Mouse (Mus musculus) layer of hippocampus, adult 2 months (tissue): Measurements from ENCODE around the gene Cd69. TPM values are rescaled to one million over a fixed set of nuclear protein-coding genes. Genes with fewer than 3 reads are reported as not detected.

Source experiments
- DNase-seq, 2 experiments: peaks; one replicate each; pipeline ENCODE4 v3.0.0; 2022; ENCODE audit warnings: low spot score in 2 of 2
- H3K27ac ChIP-seq: fragments of 200-600 bp; 2 replicates; pipeline ENCODE4 v1.8.1; 2022
- H3K4me3 ChIP-seq: fragments of 200-600 bp; 2 replicates; pipeline ENCODE4 v1.8.1; 2022; ENCODE audit warnings: mild to moderate bottlenecking
- CTCF ChIP-seq: fragments of 200-600 bp; conservative IDR thresholded peaks from 2 replicates; pipeline ENCODE4 v1.8.1; 2022; ENCODE audit warnings: antibody characterized with exemption, mild to moderate bottlenecking, moderate library complexity
- total RNA-seq, 2 experiments: library from RNA; stranded (reverse); gene quantifications; 2 replicates each; pipeline ENCODE4 v1.2.3; 2021

Cd69 gene
- total RNA-seq, 2 experiments from 2014 or later = not detected

DNA sequence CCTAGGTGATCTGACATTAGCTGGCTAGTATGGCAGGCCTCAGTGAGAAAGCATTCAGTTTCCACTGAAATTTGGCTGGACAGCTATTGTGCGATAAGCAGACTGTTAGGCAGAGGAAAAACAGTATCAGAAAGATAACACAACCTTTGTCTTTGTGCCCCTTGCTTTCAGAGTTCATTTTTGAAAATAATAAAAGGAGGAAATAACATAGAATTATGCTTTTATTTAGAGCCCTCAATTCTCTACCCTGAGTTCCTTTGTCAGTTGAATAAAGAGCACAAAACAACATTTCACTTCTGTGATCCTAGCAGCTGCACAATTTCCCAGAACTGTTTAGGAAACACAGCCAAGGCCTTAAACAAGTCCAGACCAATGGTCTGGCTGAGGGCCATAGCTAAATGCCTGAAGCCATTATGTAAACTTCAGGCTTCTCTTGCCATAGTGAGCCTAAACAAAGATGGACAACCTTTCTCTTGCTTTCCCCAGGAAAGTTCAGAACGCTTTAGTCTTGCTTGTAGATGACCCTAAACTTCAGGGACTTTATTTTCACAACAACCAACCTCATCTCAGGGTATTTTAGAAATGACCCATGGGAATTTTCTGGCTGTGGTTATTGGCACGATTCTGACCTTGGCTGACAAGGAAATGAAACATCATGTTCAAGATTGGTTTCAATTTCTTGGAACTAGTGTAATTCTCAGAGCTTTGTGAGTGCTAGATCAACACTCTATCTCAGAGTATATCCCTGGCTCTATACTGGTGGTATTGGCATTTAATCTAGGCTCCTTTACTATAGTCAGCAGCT lies 45.3 kb downstream of the Cd69 start:
- H3K27ac ChIP-seq = peak overlapping the region; percentile 68
- no peak for TF ChIP-seq CTCF
- H3K4me3 ChIP-seq = no peak overlapping the region
- DNase-seq = no peak

DNA sequence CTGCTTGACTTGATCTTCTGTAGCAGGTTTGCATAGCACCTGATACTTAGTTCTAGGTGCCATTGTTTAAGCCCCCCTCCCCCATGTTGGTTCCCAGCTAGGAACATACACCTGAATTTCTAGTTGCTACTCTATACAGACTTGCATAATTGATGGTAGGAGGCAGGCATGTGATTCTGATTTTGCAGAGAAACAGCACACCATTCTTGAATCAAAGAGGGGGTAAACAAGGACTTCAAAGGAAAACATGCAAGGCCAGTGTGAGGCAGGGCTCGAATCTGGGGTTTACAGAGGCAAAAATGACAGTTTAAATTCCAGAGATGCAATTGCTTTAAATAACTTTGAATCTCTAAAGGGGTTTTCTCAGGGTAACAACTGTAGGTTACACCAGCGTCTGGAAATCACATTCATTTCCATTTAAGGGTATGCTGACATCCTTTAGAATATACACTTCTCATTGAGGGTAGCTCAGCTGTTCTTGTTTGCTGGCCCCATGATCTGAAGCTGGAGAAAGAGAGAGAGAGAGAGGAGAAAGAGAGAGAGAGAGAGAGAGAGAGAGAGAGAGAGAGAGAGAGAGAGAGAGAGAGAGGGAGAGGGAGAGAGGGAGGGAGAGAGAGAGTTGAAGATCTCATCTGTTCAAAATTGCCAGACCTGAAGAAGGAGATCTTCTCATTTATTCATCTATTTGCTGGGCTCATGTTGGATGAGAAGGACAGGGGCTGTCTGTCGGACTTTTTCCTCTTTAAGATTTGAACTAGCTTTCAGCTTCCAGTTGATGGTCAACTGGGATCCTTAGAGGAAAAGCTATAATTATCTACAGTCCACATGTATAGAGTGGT lies 46.1 kb downstream of the Cd69 start:
- peak overlapping the region; percentile 68 for H3K27ac ChIP-seq
- no peak for DNase-seq
- no peak overlapping the region for H3K4me3 ChIP-seq
- no peak for TF ChIP-seq CTCF

DNA sequence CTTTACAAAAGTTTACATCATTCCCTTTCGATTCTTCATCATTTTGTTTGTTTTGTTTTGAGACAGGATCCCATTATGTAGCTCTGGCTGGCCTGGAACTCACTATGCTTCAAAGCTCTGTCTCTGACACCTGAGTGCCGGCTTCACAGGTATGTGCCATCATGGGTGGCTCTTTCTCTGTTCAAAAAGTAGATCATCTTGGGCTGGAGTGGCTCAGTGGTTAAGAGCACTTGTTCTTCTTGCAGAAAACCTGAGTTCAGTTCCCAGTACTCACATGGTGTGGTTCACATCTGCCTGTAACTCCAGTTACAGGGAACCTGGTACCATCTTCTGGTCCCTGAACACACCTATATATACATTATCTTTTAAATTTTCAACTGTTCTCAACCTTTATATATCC lies 50.2 kb downstream of the Cd69 start:
- DNase-seq = no peak
- no peak for TF ChIP-seq CTCF
- no peak overlapping the region for H3K27ac ChIP-seq
- no peak overlapping the region for H3K4me3 ChIP-seq

DNA sequence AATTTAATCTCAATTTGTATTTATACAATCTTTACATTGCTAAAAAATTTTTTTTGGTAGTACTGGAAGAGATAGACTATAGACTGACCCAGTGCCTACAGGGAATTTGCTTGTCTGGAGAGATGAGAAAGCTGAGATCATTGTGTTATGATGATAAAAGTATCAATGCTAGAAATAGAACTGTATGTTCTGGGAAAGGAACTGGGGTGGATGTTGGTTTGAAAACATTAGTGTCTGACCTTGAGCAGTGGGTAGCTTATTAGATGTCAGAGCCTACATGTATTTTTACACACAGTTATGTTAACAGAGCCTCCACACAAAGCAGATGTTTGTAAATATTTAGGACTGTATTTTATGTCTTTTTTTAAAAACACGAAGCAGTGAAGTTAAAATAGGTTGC lies 51.1 kb downstream of the Cd69 start:
- Histone ChIP-seq H3K4me3 (no peak overlapping the region), H3K27ac (no peak overlapping the region)
- no peak for TF ChIP-seq CTCF
- DNase-seq = no peak

DNA sequence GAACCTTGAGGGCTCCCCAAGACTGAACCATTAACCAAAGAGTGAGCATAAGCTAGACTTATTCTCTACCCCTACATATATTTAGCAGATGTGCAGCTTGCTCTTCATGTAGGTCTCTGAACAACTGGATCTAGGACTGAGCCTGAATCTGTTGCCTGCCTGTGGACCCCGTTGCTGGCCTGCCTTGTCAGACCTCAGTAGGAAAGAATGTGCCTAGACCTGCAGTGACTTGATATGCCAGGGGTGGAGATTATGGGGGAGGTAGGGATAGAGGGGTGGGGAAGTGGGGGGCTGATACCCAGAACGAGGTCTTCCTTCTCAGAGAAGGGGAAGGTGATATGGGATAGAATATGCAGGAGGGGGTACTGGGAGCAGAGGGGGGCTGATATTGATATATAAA lies 51.6 kb downstream of the Cd69 start:
- H3K4me3 ChIP-seq = no peak overlapping the region
- no peak for DNase-seq
- no peak overlapping the region for H3K27ac ChIP-seq
- TF ChIP-seq CTCF = no peak

DNA sequence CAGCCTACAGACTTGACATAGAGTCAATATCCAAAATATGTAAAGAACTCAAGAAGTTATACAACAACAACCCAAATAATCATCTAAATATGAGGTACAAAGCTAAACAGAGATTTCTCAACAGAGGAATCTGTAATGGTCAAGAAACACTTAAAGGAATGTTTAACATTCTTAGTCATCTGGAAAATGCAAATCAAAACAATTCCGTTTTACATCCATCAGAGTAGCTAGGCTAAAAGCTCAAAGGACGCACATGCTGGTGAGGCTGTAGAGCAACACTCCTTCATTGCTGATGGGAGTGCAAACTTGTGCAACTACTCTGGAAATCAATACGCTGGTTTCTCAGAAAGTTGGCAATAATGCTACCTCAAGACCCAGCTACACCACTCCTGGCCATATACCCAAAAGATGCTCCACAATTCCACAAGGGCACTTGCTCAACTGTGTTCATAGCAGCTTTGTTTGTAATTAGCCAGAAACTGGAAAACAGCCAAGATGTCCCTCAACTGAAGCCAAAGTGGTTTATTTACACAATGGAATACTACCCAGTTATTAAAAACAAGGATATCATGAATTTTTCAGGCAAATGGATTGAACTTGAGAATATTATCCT lies 52.9 kb downstream of the Cd69 start:
- no peak overlapping the region for H3K27ac ChIP-seq
- TF ChIP-seq CTCF = no peak
- no peak for DNase-seq
- no peak overlapping the region for H3K4me3 ChIP-seq

DNA sequence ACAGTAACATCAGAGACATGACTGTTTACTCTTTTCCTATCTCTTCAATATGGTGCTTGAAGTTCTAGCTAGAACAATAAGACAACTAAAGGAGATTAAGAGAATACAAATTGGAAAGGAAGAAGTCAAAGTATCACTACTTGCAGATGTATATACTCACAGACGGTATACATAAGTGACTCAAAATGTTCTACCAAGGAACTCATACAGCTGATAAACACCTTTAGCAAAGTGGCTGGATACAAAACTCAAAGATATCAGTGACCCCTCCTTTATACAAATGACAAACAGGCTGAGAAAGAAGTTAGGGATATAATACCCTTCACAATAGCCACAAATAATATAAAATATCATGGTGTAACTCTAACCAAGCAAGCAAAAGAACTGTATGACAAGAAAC lies 54.2 kb downstream of the Cd69 start:
- DNase-seq = no peak
- H3K4me3 ChIP-seq = no peak overlapping the region
- TF ChIP-seq CTCF = no peak
- no peak overlapping the region for H3K27ac ChIP-seq

DNA sequence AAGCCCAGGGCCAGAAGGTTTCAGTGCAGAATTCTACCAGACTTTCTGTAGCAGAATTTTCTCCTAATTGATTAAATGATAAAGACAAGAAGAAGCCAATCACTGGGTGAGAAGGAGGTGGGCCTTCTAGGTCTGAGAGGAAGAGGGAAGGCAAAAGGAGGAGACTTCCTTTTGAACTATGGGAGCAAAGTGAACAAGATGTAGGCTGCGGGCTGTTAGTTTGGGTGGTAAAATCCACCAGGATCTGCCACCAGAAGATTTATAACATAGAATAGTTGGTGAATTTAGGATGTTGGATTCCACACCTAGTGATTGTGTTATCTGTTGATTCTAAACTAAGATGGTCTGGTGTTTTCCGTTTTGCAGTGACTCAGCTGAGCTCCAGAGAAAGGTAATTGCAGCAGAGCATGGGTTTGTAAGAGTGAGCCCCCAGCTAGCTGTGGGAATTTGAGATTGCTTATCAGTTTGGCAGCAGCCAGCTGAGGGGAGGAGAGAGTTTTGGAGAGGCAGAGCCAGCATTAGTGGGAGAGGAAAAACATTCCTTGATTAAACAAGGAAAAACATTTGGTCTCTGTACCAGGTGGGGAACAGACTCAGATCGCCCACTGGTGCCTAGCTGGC lies 55.2 kb downstream of the Cd69 start:
- Histone ChIP-seq H3K4me3 (no peak overlapping the region), H3K27ac (no peak overlapping the region)
- TF ChIP-seq CTCF = no peak
- DNase-seq = no peak

DNA sequence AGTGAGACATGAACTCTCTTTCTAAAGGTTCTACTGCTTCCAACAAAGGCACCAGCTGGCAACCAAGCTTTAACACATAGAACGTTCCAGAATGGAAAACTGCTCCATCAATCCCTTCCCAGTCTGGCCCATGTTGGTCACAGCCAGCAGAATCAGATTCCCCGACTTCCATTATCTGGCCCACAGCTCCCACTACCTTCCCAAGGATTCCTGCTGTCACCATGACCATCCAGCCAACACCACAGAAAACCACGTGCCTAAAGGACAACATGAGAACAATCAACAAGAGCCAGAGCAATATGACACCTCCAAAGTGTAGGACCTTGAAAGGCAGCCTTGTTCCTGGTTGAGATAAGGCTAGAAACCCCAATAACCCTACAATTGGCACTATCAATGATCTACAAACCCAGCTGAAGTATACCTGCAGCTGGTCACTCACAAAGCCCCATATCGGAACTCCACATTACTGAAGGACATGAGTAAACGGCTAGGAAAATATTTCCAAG lies 57.0 kb downstream of the Cd69 start:
- TF ChIP-seq CTCF = no peak
- no peak for DNase-seq
- Histone ChIP-seq H3K27ac (no peak overlapping the region), H3K4me3 (no peak overlapping the region)

Other genes starting within 250 kb of the Cd69 start
- gene Klrb1f, start 229.5 kb downstream of the Cd69 start, total RNA-seq = not detected
- gene Clec2e, start 174.5 kb downstream of the Cd69 start, total RNA-seq = not detected
- gene Clec2d, start 94.8 kb downstream of the Cd69 start, total RNA-seq = 1 to 10 TPM; 7.3 to 7.4 TPM
- not detected for gene 4922502D21Rik, start 56.4 kb upstream of the Cd69 start, total RNA-seq
- gene Clec12a, start 67.3 kb upstream of the Cd69 start, total RNA-seq = not detected
- not detected for gene Clec12b, start 110.4 kb upstream of the Cd69 start, total RNA-seq
- gene Clec1b, start 121.9 kb upstream of the Cd69 start, total RNA-seq = not detected
- not detected for gene Clec9a, start 133.4 kb upstream of the Cd69 start, total RNA-seq
- gene Clec1a, start 176.6 kb upstream of the Cd69 start, total RNA-seq = 1 to 10 TPM; 4.1 to 5.7 TPM
- gene Olr1, start 231.7 kb upstream of the Cd69 start, total RNA-seq = not detected
- gene Tmem52b, start 237.1 kb upstream of the Cd69 start, total RNA-seq = not detected